Mouse (Mus musculus): Measurements from ENCODE around the gene Adcy1. TPM values are rescaled to one million over a fixed set of nuclear protein-coding genes. Genes with fewer than 3 reads are reported as not detected.

Gene Adcy1
- total and polyA plus RNA-seq, 2 experiments from 2014 or later = 14.9 to 182 TPM

- Histone ChIP-seq H3K9ac (replicated peaks; ENCODE audit: low read length) (no peak overlapping the region), H3K4me3 (ENCODE audit: low read length) (no peak overlapping the region), H3K36me3 (ENCODE audit: insufficient read depth, low read length) (peaks cover 12% of the 10 kb centered on the region; the same call in 1 of the 2 replicates), H3K27me3 (ENCODE audit: insufficient read depth, low read length) (no peaks in the 10 kb centered on the region), H3K4me2 (ENCODE audit: low read depth, low read length) (no peak overlapping the region), H3K4me1 (ENCODE audit: insufficient read depth, low read length) (0 out of 2 replicates have a peak, but pooled peaks cover 15% of the 10 kb centered on the region), H3K27ac (no peak overlapping the region; the same call in 1 of the 2 replicates), H3K9me3 (ENCODE audit: low read length) (no peaks in the 10 kb centered on the region)
- DNase-seq (ENCODE audit: low spot score) = peak; percentile 80
- 79% methylated on average over 8 of the region's 8 CpGs for WGBS
- ATAC-seq = peak; percentile 46; the same call in 1 of the 2 replicates
- peak; percentile 92 for TF ChIP-seq CTCF (IDR thresholded peaks at IDR 0.05; ENCODE audit: low read depth)
Observed at GRCm38 (mm10) chr11:7161502-7162174, 98.3 kb downstream of the Adcy1 start.

DNA sequence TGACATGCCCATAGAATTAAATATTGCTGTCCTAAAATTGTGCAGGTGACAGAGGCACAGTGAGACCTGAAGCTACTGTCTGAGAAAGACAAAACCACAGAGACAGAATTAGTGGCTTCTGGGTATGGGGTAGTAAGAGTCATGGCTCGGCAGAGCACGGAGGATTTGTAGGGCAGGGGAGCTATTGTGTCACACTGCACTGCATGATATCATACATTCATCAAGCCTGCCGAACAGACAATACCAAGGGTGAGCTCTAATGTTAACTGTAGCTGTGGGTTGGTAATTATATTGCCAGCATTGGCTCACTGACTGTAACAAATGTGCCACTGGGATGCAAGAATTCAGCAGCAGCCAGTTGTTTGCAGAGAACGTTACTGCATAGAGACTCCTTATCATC is 101.1 kb downstream of the Adcy1 start:
- no peak for ATAC-seq
- no peak overlapping the region for H3K9ac ChIP-seq (replicated peaks; ENCODE audit: low read length)
- H3K4me1 ChIP-seq (ENCODE audit: insufficient read depth, low read length) = 0 out of 2 replicates have a peak, but pooled peaks cover 15% of the 10 kb centered on the region
- no peak overlapping the region for H3K4me2 ChIP-seq (ENCODE audit: low read depth, low read length)
- 20% methylated on average over 4 of the region's 4 CpGs for WGBS
- no peak for DNase-seq (ENCODE audit: low spot score)
- no peaks in the 10 kb centered on the region for H3K9me3 ChIP-seq (ENCODE audit: low read length)
- H3K27ac ChIP-seq = no peak overlapping the region
- no peak for TF ChIP-seq CTCF (IDR thresholded peaks at IDR 0.05; ENCODE audit: low read depth)
- H3K4me3 ChIP-seq (ENCODE audit: low read length) = no peak overlapping the region
- peaks cover 18% of the 10 kb centered on the region; the same call in 1 of the 2 replicates for H3K36me3 ChIP-seq (ENCODE audit: insufficient read depth, low read length)
- H3K27me3 ChIP-seq (ENCODE audit: insufficient read depth, low read length) = no peaks in the 10 kb centered on the region

- Histone ChIP-seq H3K27me3 (ENCODE audit: insufficient read depth, low read length) (no peaks in the 10 kb centered on the region), H3K4me1 (ENCODE audit: insufficient read depth, low read length) (no peaks in the 10 kb centered on the region), H3K4me3 (ENCODE audit: low read length) (no peak overlapping the region), H3K27ac (no peak overlapping the region), H3K4me2 (ENCODE audit: low read depth, low read length) (no peak overlapping the region), H3K36me3 (ENCODE audit: insufficient read depth, low read length) (peaks cover 31% of the 10 kb centered on the region; the same call in 1 of the 2 replicates), H3K9me3 (ENCODE audit: low read length) (no peaks in the 10 kb centered on the region), H3K9ac (replicated peaks; ENCODE audit: low read length) (no peak overlapping the region)
- TF ChIP-seq CTCF (IDR thresholded peaks at IDR 0.05; ENCODE audit: low read depth) = no peak
- WGBS = 80% methylated on average over 1 of the region's 1 CpGs
- DNase-seq (ENCODE audit: low spot score) = no peak
- 0 out of 2 replicates have a peak, but pooled peaks have one; percentile 1 for ATAC-seq
Observed at GRCm38 (mm10) chr11:7169645-7170044, 106.4 kb downstream of the Adcy1 start.

- Histone ChIP-seq H3K27ac (no peak overlapping the region), H3K27me3 (ENCODE audit: insufficient read depth, low read length) (no peaks in the 10 kb centered on the region), H3K9ac (replicated peaks; ENCODE audit: low read length) (no peak overlapping the region), H3K9me3 (ENCODE audit: low read length) (no peaks in the 10 kb centered on the region), H3K36me3 (ENCODE audit: insufficient read depth, low read length) (peaks cover 13% of the 10 kb centered on the region; the same call in 1 of the 2 replicates), H3K4me3 (ENCODE audit: low read length) (no peak overlapping the region), H3K4me2 (ENCODE audit: low read depth, low read length) (no peak overlapping the region), H3K4me1 (ENCODE audit: insufficient read depth, low read length) (no peaks in the 10 kb centered on the region)
- no peak for ATAC-seq
- no peak for DNase-seq (ENCODE audit: low spot score)
- WGBS = 85% methylated on average over 6 of the region's 6 CpGs
- no peak for TF ChIP-seq CTCF (IDR thresholded peaks at IDR 0.05; ENCODE audit: low read depth)
Observed at GRCm38 (mm10) chr11:7173664-7174063, 110.4 kb downstream of the Adcy1 start.

DNA sequence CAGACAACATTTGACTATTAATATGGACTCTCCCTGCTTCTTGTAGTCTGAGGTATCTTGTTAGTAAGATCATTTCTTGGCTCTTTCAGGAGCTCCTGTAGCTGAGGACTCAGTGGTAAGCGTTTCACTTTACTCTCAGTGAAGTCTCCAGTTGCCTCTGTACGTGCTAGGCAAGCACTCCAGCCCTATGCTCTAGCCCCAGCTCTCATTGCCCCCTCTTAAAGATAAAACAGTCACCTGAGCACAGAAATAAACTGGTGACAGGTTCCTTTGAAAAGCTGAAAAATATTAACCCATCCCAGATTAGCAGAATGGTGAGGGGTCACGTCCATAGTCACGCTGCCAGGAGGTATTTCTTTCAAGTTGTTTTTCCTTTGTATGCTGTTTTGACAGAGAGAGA is 115.4 kb downstream of the Adcy1 start:
- Histone ChIP-seq H3K27me3 (ENCODE audit: insufficient read depth, low read length) (no peaks in the 10 kb centered on the region), H3K9me3 (ENCODE audit: low read length) (no peaks in the 10 kb centered on the region), H3K27ac (no peak overlapping the region), H3K4me3 (ENCODE audit: low read length) (no peak overlapping the region), H3K9ac (replicated peaks; ENCODE audit: low read length) (no peak overlapping the region), H3K4me1 (ENCODE audit: insufficient read depth, low read length) (no peaks in the 10 kb centered on the region), H3K4me2 (ENCODE audit: low read depth, low read length) (no peak overlapping the region), H3K36me3 (ENCODE audit: insufficient read depth, low read length) (no peaks in the 10 kb centered on the region)
- no peak for TF ChIP-seq CTCF (IDR thresholded peaks at IDR 0.05; ENCODE audit: low read depth)
- DNase-seq (ENCODE audit: low spot score) (no peak), ATAC-seq (no peak)
- WGBS = 81% methylated on average over 4 of the region's 4 CpGs

GRCm38 (mm10) chr11:7179276-7179675 is 116.0 kb downstream of the Adcy1 start:
- no peaks in the 10 kb centered on the region for H3K9me3 ChIP-seq (ENCODE audit: low read length)
- no peak overlapping the region for H3K27ac ChIP-seq
- WGBS = 84% methylated on average over 2 of the region's 2 CpGs
- DNase-seq (ENCODE audit: low spot score) = no peak
- no peak for ATAC-seq
- H3K27me3 ChIP-seq (ENCODE audit: insufficient read depth, low read length) = no peaks in the 10 kb centered on the region
- no peak overlapping the region for H3K4me2 ChIP-seq (ENCODE audit: low read depth, low read length)
- no peaks in the 10 kb centered on the region for H3K36me3 ChIP-seq (ENCODE audit: insufficient read depth, low read length)
- no peaks in the 10 kb centered on the region for H3K4me1 ChIP-seq (ENCODE audit: insufficient read depth, low read length)
- no peak overlapping the region for H3K4me3 ChIP-seq (ENCODE audit: low read length)
- no peak overlapping the region for H3K9ac ChIP-seq (replicated peaks; ENCODE audit: low read length)
- TF ChIP-seq CTCF (IDR thresholded peaks at IDR 0.05; ENCODE audit: low read depth) = no peak

- TF ChIP-seq CTCF (IDR thresholded peaks at IDR 0.05; ENCODE audit: low read depth) = peak; percentile 19
- Histone ChIP-seq H3K9ac (replicated peaks; ENCODE audit: low read length) (no peak overlapping the region), H3K4me3 (ENCODE audit: low read length) (no peak overlapping the region), H3K4me1 (ENCODE audit: insufficient read depth, low read length) (no peaks in the 10 kb centered on the region), H3K27ac (no peak overlapping the region), H3K27me3 (ENCODE audit: insufficient read depth, low read length) (no peaks in the 10 kb centered on the region), H3K36me3 (ENCODE audit: insufficient read depth, low read length) (no peaks in the 10 kb centered on the region), H3K4me2 (ENCODE audit: low read depth, low read length) (no peak overlapping the region), H3K9me3 (ENCODE audit: low read length) (no peaks in the 10 kb centered on the region)
- peak; percentile 26 for DNase-seq (ENCODE audit: low spot score)
- ATAC-seq = peak; percentile 73
- WGBS = 24% methylated on average over 8 of the region's 8 CpGs
Observed at GRCm38 (mm10) chr11:7182409-7183042, 119.2 kb downstream of the Adcy1 start.

Measured in hindbrain, postnatal 0 days (tissue).